Mouse (Mus musculus) spleen, adult 2 months (tissue): ENCODE measurements around the gene Hs6st3.

ENCODE experiments used
- CTCF ChIP-seq: fragments of 200-500 bp; IDR thresholded peaks from 2 replicates; pipeline ENCODE4 v1.5.1; 2011; ENCODE audit warnings: mild to moderate bottlenecking, inconsistent platforms; ENCODE audit not compliant: insufficient read depth, insufficient read length, insufficient replicate concordance; ENCODE audit errors: extremely low read depth
- POLR2A ChIP-seq: fragments of 200-500 bp; IDR thresholded peaks from 2 replicates; pipeline ENCODE4 v1.6.1; 2011; ENCODE audit warnings: low read depth, low read length, inconsistent platforms

DNA sequence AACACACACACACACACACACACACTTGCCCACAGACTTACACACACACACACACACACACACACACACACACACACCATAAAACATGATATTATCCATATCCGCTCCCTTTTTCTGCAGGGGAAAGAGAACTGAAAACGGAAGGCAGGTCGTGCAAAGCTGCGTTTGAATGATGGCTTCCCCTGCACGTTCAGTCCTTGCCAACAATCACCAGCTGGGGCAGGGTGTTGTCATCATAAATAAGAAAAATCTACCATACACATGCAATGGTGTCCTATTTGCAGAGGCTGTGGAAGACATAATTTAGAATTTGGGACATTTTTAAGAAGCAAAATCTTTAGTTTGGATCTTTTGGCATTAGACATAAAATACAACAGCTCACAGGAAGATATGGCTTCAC lies 382.5 kb downstream of the Hs6st3 start:
- TF ChIP-seq POLR2A (no peak), CTCF (no peak)
